Mouse (Mus musculus) CH12.LX (cell line): ENCODE data around the gene Zfp53. TPM values are rescaled to one million over a fixed set of nuclear protein-coding genes. Genes with fewer than 3 reads are reported as not detected.

Source experiments
- DNase-seq: peaks from one replicate; pipeline ENCODE4 v3.0.0-alpha.2; 2013; ENCODE audit errors: extremely low read depth
- H3K27ac ChIP-seq: 2 replicates; pipeline ENCODE4 v1.5.1; 2012; ENCODE audit warnings: low read depth, mild to moderate bottlenecking, control low read depth, moderate library complexity; ENCODE audit not compliant: insufficient read depth
- H3K27me3 ChIP-seq: replicated peaks from 2 replicates; pipeline ENCODE3; 2012; ENCODE audit warnings: inconsistent platforms
- H3K36me3 ChIP-seq, 2 experiments: replicated peaks in 1 of 2; 2 replicates each; pipeline versions ENCODE3 to v1.6.1; 2012; ENCODE audit warnings: inconsistent platforms in 1 of 2, low read length in 1 of 2, mild to moderate bottlenecking in 1 of 2, mixed read lengths in 1 of 2, moderate library complexity in 1 of 2; ENCODE audit not compliant: control insufficient read depth in 1 of 2, insufficient read depth in 1 of 2
- H3K4me1 ChIP-seq, 2 experiments: 2 replicates each; pipeline ENCODE4 v1.6.1; 2012; ENCODE audit warnings: inconsistent platforms in 1 of 2, moderate library complexity in 1 of 2; ENCODE audit not compliant: insufficient read depth in 2 of 2, control insufficient read depth in 1 of 2
- H3K4me2 ChIP-seq: 2 replicates; pipeline ENCODE4 v1.6.1; 2012; ENCODE audit warnings: low read depth, mild to moderate bottlenecking, control low read depth; ENCODE audit not compliant: poor library complexity, insufficient read depth, severe bottlenecking
- H3K4me3 ChIP-seq, 3 experiments: fragments of 150-350 bp in 1 of 3; sonication (generic) in 1 of 3; replicated peaks in 1 of 3; 2 replicates each; pipeline versions ENCODE3 to v1.5.1; 2011 to 2012; ENCODE audit warnings: low read depth in 2 of 3, low read length in 2 of 3, mild to moderate bottlenecking in 2 of 3, moderate library complexity in 2 of 3, control low read depth in 1 of 3, improper control_type of control experiment in 1 of 3, inconsistent platforms in 1 of 3, mixed read lengths in 1 of 3; ENCODE audit not compliant: poor library complexity in 1 of 3
- H3K79me2 ChIP-seq: replicated peaks from 2 replicates; pipeline ENCODE4 v1.6.1; 2012; ENCODE audit warnings: mild to moderate bottlenecking, moderate library complexity; ENCODE audit not compliant: control insufficient read depth, poor library complexity, insufficient read depth, severe bottlenecking; ENCODE audit errors: extremely low read depth
- H3K9ac ChIP-seq: 2 replicates; pipeline ENCODE4 v1.6.1; 2012; ENCODE audit warnings: low read depth, mild to moderate bottlenecking, control low read depth, moderate library complexity; ENCODE audit not compliant: insufficient read depth
- H3K9me3 ChIP-seq: replicated peaks from 2 replicates; pipeline ENCODE3; 2012; ENCODE audit warnings: low read length, inconsistent platforms, mixed read lengths
- CHD1 ChIP-seq: IDR thresholded peaks from 2 replicates; pipeline ENCODE4 v1.6.1; 2012; ENCODE audit warnings: low read depth, low read length, improper control_type of control experiment, inconsistent platforms
- CTCF ChIP-seq, 2 experiments: IDR thresholded peaks in 1 of 2; conservative IDR thresholded peaks in 1 of 2; 2 replicates each; pipeline ENCODE4 v1.5.1; 2011 to 2012; ENCODE audit warnings: low read depth in 2 of 2, low read length in 2 of 2, improper control_type of control experiment in 1 of 2, inconsistent platforms in 1 of 2, mild to moderate bottlenecking in 1 of 2, moderate library complexity in 1 of 2
- ELF1 ChIP-seq: IDR thresholded peaks from 2 replicates; pipeline ENCODE4 v1.6.1; 2014; ENCODE audit warnings: low read depth, mild to moderate bottlenecking, inconsistent platforms, low read length, improper control_type of control experiment
- EP300 ChIP-seq: IDR thresholded peaks from 2 replicates; pipeline ENCODE4 v1.6.1; 2011; ENCODE audit warnings: low read length, improper control_type of control experiment
- ETS1 ChIP-seq: conservative IDR thresholded peaks from 2 replicates; pipeline ENCODE4 v1.6.1; 2012; ENCODE audit warnings: low read depth, mild to moderate bottlenecking, inconsistent platforms, low read length, improper control_type of control experiment, moderate library complexity
- GABPA ChIP-seq: IDR thresholded peaks from 2 replicates; pipeline ENCODE4 v1.6.1; 2012; ENCODE audit warnings: low read depth, low read length, improper control_type of control experiment, inconsistent platforms; ENCODE audit not compliant: insufficient replicate concordance
- JUN ChIP-seq: IDR thresholded peaks from 2 replicates; pipeline ENCODE4 v1.6.1; 2011; ENCODE audit warnings: low read depth, mild to moderate bottlenecking, low read length, improper control_type of control experiment, moderate library complexity; ENCODE audit not compliant: insufficient read depth
- JUND ChIP-seq: conservative IDR thresholded peaks from 2 replicates; pipeline ENCODE4 v1.6.1; 2011; ENCODE audit warnings: low read depth, low read length, improper control_type of control experiment
- MAX ChIP-seq: IDR thresholded peaks from 2 replicates; pipeline ENCODE4 v1.6.1; 2011; ENCODE audit warnings: low read length, improper control_type of control experiment
- MAZ ChIP-seq: IDR thresholded peaks from 2 replicates; pipeline ENCODE4 v1.6.1; 2012; ENCODE audit warnings: low read depth, mild to moderate bottlenecking, inconsistent platforms, low read length, improper control_type of control experiment, moderate library complexity
- MYC ChIP-seq: IDR thresholded peaks from 2 replicates; pipeline ENCODE4 v1.6.1; 2011; ENCODE audit warnings: low read depth, mild to moderate bottlenecking, improper control_type of control experiment, low read length
- NELFE ChIP-seq: IDR thresholded peaks from 2 replicates; pipeline ENCODE4 v1.6.1; 2011; ENCODE audit warnings: low read depth, low read length, improper control_type of control experiment
- NRF1 ChIP-seq: IDR thresholded peaks from 2 replicates; pipeline ENCODE4 v1.6.1; 2014; ENCODE audit warnings: low read depth, mild to moderate bottlenecking, inconsistent platforms, low read length, improper control_type of control experiment, moderate library complexity
- RAD21 ChIP-seq: IDR thresholded peaks from 2 replicates; pipeline ENCODE4 v1.6.1; 2011; ENCODE audit warnings: low read depth, mild to moderate bottlenecking, low read length, improper control_type of control experiment, moderate library complexity
- SMC3 ChIP-seq: IDR thresholded peaks from 2 replicates; pipeline ENCODE4 v1.6.1; 2011; ENCODE audit warnings: low read depth, low read length, improper control_type of control experiment
- TBP ChIP-seq: conservative IDR thresholded peaks from 2 replicates; pipeline ENCODE4 v1.6.1; 2011; ENCODE audit warnings: low read depth, low read length, improper control_type of control experiment
- USF1 ChIP-seq: IDR thresholded peaks from 2 replicates; pipeline ENCODE4 v1.6.1; 2014; ENCODE audit warnings: low read depth, mild to moderate bottlenecking, inconsistent platforms, low read length, improper control_type of control experiment
- ZC3H11A ChIP-seq: IDR thresholded peaks from 2 replicates; pipeline ENCODE4 v1.6.1; 2012; ENCODE audit warnings: low read depth, mild to moderate bottlenecking, inconsistent platforms, low read length, improper control_type of control experiment
- dilution Hi-C: fragments of 300-500 bp; cut with MboI; formaldehyde crosslinking; loops from 2 replicates; pipeline ENCODE4 v1.14.3; 2020; ENCODE audit warnings: low sequenced_read_pairs; ENCODE audit not compliant: extremely low pct_unique_long_range_greater_than_20kb, extremely low pct_ligation_motif_present
- in situ Hi-C: fragments of 300-500 bp; cut with MboI; formaldehyde crosslinking; loops from 3 replicates; pipeline ENCODE4 v1.14.3; 2019; ENCODE audit warnings: low sequenced_read_pairs, low pct_ligation_motif_present, low pct_unique_long_range_greater_than_20kb, mixed read lengths
- polyA plus RNA-seq: library from polyadenylated mRNA; unstranded; fragments of >175 nt; gene quantifications from 2 replicates; pipeline ENCODE4 v1.2.1, GENCODE M21; 2012; ENCODE audit warnings: low read depth; ENCODE audit not compliant: insufficient read length
- total RNA-seq, 2 experiments: library from RNA; depleted of rRNA; stranded (reverse); fragments of 300-350 nt in 1 of 2; fragments of >200 nt in 1 of 2; gene quantifications; 2 replicates each; pipeline ENCODE4 v1.2.3; 2012 to 2014

Gene Zfp53
- total and polyA plus RNA-seq, 3 experiments = 2.4 to 8.4 (median 4.7) TPM

DNA sequence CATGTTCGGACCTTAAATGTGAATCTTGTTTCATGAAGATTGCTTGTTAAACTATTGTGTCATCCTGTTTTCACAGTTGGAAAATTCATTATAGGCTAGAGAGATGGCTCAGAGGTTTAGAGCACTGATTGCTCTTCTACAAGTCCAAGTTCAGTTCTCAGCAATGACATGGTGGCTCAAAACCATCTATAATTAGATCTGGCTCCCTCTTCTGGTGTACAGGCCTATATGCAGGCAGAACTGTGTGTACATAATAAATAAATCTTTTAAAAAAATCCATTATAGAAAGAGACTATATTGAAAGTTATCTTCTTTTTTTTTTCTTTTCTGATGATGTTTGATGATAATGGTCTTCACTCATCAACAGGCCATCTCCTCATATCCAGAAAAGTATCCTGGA lies 15.7 kb downstream of the Zfp53 start:
- H3K36me3 ChIP-seq = peaks cover 28 to 42% of the 10 kb centered on the region in 2 experiments
- no peak overlapping the region for H3K9ac ChIP-seq
- no peak overlapping the region for H3K4me3 ChIP-seq
- H3K79me2 ChIP-seq = no peaks in the 10 kb centered on the region
- TF ChIP-seq NELFE (no peak), ETS1 (no peak), GABPA (no peak), SMC3 (peak; percentile 45), JUN (no peak), MAX (no peak), NRF1 (no peak), MYC (no peak), RAD21 (peak; percentile 47), USF1 (no peak), CTCF (conservative IDR thresholded peaks at IDR 0.05 in 1 of 2, IDR thresholded peaks at IDR 0.05 in 1 of 2; ENCODE audit: low read depth in 2 of 2, low read length in 2 of 2) (peak in 1 of 2 experiments; percentile 57; a peak in 2 of 4 replicates)
- no peaks in the 10 kb centered on the region for H3K9me3 ChIP-seq
- no peaks in the 10 kb centered on the region for H3K27me3 ChIP-seq
- no peak for DNase-seq
- no peak overlapping the region for H3K27ac ChIP-seq
- dilution Hi-C loops = no loop called here
- in situ Hi-C loops = no loop called here
- H3K4me1 ChIP-seq = no peaks in the 10 kb centered on the region
- no peak overlapping the region for H3K4me2 ChIP-seq

DNA sequence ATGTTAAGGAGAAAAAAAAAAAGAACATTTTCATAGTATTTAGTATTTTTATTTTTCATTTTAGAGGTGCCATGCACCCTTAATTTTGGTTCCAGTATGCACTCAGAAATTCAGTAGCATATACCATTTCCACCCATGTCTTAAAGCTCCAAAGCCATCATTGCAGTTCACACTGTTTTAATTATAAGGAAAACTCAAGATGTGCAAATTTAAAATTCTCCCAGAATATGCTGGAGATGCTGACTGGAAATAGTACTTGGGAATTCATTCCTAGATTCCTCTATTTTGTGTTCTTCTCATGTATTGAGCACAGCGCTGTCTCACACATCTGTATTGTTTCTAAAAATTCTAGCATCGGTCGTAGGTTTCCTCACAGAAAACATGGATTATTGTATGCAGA lies 17.5 kb downstream of the Zfp53 start:
- Histone ChIP-seq H3K9ac (no peak overlapping the region), H3K9me3 (no peaks in the 10 kb centered on the region), H3K4me1 (no peaks in the 10 kb centered on the region), H3K4me2 (no peak overlapping the region), H3K4me3 (no peak overlapping the region), H3K36me3 (peaks cover 33 to 46% of the 10 kb centered on the region in 2 experiments), H3K79me2 (no peaks in the 10 kb centered on the region), H3K27ac (no peak overlapping the region), H3K27me3 (no peaks in the 10 kb centered on the region)
- in situ Hi-C loops = no loop called here
- dilution Hi-C loops = no loop called here
- no peak for TF ChIP-seq ZC3H11A
- no peak for TF ChIP-seq CHD1
- no peak for TF ChIP-seq SMC3
- no peak for TF ChIP-seq EP300
- TF ChIP-seq JUND = no peak
- TF ChIP-seq TBP = no peak
- TF ChIP-seq ELF1 = no peak
- TF ChIP-seq MAZ = no peak
- no peak for DNase-seq
